Mouse (Mus musculus): ENCODE data around the gene Prr29.

DNA sequence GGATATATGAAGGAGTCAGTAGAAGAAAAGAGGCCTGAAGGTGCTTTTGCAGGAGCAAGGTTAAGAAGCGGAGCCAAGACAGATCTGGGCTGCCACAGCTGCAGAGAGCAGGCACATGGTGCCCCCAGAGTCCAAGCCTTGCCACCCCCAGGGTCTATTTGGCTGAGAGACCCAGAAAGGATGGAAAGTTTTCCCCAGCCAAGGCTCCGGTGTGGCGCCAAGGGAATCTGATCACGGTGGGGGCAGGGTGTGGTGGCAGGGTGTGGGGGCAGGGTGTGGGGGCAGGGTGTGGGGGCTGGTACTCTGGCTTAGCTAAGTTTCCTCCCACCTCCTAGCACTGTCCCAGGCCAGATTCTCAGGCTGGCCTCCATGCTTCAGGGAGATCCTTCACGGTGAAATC lies 36.8 kb upstream of the Prr29 start:
- no peak for TF ChIP-seq CTCF (IDR thresholded peaks at IDR 0.05; ENCODE audit: borderline replicate concordance, insufficient read depth, low read length)
- TF ChIP-seq POLR2A (IDR thresholded peaks at IDR 0.05; ENCODE audit: low read depth, low read length), result no peak
